Mouse (Mus musculus) forebrain, postnatal 0 days (tissue): Measurements from ENCODE around the gene Spata2l. TPM values are rescaled to one million over a fixed set of nuclear protein-coding genes. Genes with fewer than 3 reads are reported as not detected.

Experiments used
- ATAC-seq: fragments of 200-750 bp; cut with Nextera tagmentation; 2 replicates; pipeline ENCODE4 v1.8.0; 2017; ENCODE audit warnings: mild to moderate bottlenecking, moderate library complexity
- DNase-seq: peaks from one replicate; pipeline ENCODE4 v3.0.0-alpha.2; 2015
- H3K27ac ChIP-seq: fragments of 300-500 bp; sonication (generic); 2 replicates; pipeline ENCODE4 v1.5.1; 2014; ENCODE audit warnings: low read depth, mild to moderate bottlenecking, antibody characterized with exemption, low read length, moderate library complexity, mixed read lengths
- H3K27me3 ChIP-seq: fragments of 300-500 bp; sonication (generic); 2 replicates; pipeline ENCODE4 v1.6.1; 2014; ENCODE audit warnings: mild to moderate bottlenecking, low read length, mixed read lengths; ENCODE audit not compliant: insufficient read depth
- H3K36me3 ChIP-seq: fragments of 300-500 bp; sonication (generic); 2 replicates; pipeline ENCODE4 v1.6.1; 2014; ENCODE audit warnings: mild to moderate bottlenecking, moderate library complexity; ENCODE audit not compliant: insufficient read depth
- H3K4me1 ChIP-seq: fragments of 300-500 bp; sonication (generic); 2 replicates; pipeline ENCODE4 v1.6.1; 2014; ENCODE audit warnings: antibody characterized with exemption; ENCODE audit not compliant: insufficient read depth
- H3K4me2 ChIP-seq: fragments of 300-500 bp; sonication (generic); 2 replicates; pipeline ENCODE4 v1.6.1; 2014; ENCODE audit warnings: low read depth, mild to moderate bottlenecking, moderate library complexity
- H3K4me3 ChIP-seq: fragments of 300-500 bp; sonication (generic); 2 replicates; pipeline ENCODE4 v1.5.1; 2014; ENCODE audit warnings: low read depth, low read length, mixed read lengths
- H3K9ac ChIP-seq: fragments of 300-500 bp; sonication (generic); 2 replicates; pipeline ENCODE4 v1.6.1; 2014; ENCODE audit warnings: mild to moderate bottlenecking
- H3K9me3 ChIP-seq: fragments of 300-500 bp; sonication (generic); 2 replicates; pipeline ENCODE4 v1.6.1; 2016; ENCODE audit warnings: low read length
- CTCF ChIP-seq: sonication (generic); IDR thresholded peaks from 2 replicates; pipeline ENCODE4 v1.5.1; 2016; ENCODE audit warnings: antibody characterized with exemption, control low read depth, low read depth
- WGBS: fragments of 180-500 bp; shearing (Covaris S2); extraction: QIAGEN DNeasy Blood & Tissue Kit; methylation state at CpG from one replicate; pipeline ENCODE4 v1.1.7; 2014; 5-methylcytosine and 5-hydroxymethylcytosine counted together
- polyA plus RNA-seq: library from polyadenylated mRNA; unstranded; fragments of >200 nt; fragmentation: Nextera tagmentation; extraction: Ambion mirVana; gene quantifications from 2 replicates; pipeline ENCODE4 v1.2.1, GENCODE M21; 2015
- total RNA-seq: library from RNA; depleted of rRNA; stranded (reverse); fragments of >200 nt; gene quantifications from 2 replicates; pipeline ENCODE4 v1.2.3, GENCODE M21; 2014; rRNA removed

The Spata2l gene
- total and polyA plus RNA-seq, 2 experiments from 2014 or later: 10.2 to 14.8 TPM

GRCm38 (mm10) chr8:123185566-123186409, 50.2 kb downstream of the Spata2l start, which contains the start of gene Dpep1:
TSS of gene Dpep1 (plus strand) at chr8:123186242.
- Histone ChIP-seq H3K36me3 (no peaks in the 10 kb centered on the region), H3K9ac (no peak within 1 kb of the TSS), H3K4me1 (no peaks in the 10 kb centered on the region), H3K9me3 (no peaks in the 10 kb centered on the region), H3K4me2 (no peak within 1 kb of the TSS), H3K4me3 (no peak within 1 kb of the TSS), H3K27ac (no peak within 1 kb of the TSS), H3K27me3 (no peaks in the 10 kb centered on the region)
- DNase-seq (no peak), ATAC-seq (no peak)
- WGBS: 60% methylated on average over 19 of the region's 19 CpGs
- no peak for TF ChIP-seq CTCF

- Histone ChIP-seq H3K4me2 (no peak overlapping the region), H3K9ac (no peak overlapping the region), H3K9me3 (0 out of 2 replicates have a peak, but pooled peaks cover 3% of the 10 kb centered on the region), H3K4me3 (no peak overlapping the region), H3K27me3 (no peaks in the 10 kb centered on the region), H3K36me3 (no peaks in the 10 kb centered on the region), H3K4me1 (no peaks in the 10 kb centered on the region), H3K27ac (no peak overlapping the region)
- DNase-seq (no peak), ATAC-seq (no peak)
- TF ChIP-seq CTCF: no peak
- WGBS: 80% methylated on average over 3 of the region's 3 CpGs
Observed at GRCm38 (mm10) chr8:123181391-123181790, 54.6 kb downstream of the Spata2l start.

Other genes with a start within 250 kb of the Spata2l start
- gene Ankrd11, start 194.0 kb downstream of the Spata2l start, total RNA-seq: 88.7 and 103 TPM in 2 replicates
- 69.4 and 73.5 TPM in 2 replicates for gene Ankrd11, start 194.0 kb downstream of the Spata2l start, polyA plus RNA-seq
- 56.2 and 62.8 TPM in 2 replicates for gene Spg7, start 173.3 kb downstream of the Spata2l start, total RNA-seq
- gene Spg7, start 173.3 kb downstream of the Spata2l start, polyA plus RNA-seq: 39.8 and 52.9 TPM in 2 replicates
- 2,315 and 2,714 TPM in 2 replicates for gene Rpl13, start 133.9 kb downstream of the Spata2l start, total RNA-seq
- gene Rpl13, start 133.9 kb downstream of the Spata2l start, polyA plus RNA-seq: 944 and 1,242 TPM in 2 replicates
- 30.2 and 32.6 TPM in 2 replicates for gene Cpne7, start 118.9 kb downstream of the Spata2l start, total RNA-seq
- 13.5 and 25.0 TPM in 2 replicates for gene Cpne7, start 118.9 kb downstream of the Spata2l start, polyA plus RNA-seq
- gene Sult5a1, start 77.9 kb downstream of the Spata2l start, total RNA-seq: 0.71 and 5.0 TPM in 2 replicates
- 0.89 and 0.96 TPM in 2 replicates for gene Sult5a1, start 77.9 kb downstream of the Spata2l start, polyA plus RNA-seq
- gene Dpep1, start 50.0 kb downstream of the Spata2l start, total RNA-seq: 0.15 and 0.57 TPM in 2 replicates
- 0.23 and 0.46 TPM in 2 replicates for gene Dpep1, start 50.0 kb downstream of the Spata2l start, polyA plus RNA-seq
- gene Chmp1a, start 23.5 kb downstream of the Spata2l start, total RNA-seq: 207 and 211 TPM in 2 replicates
- 247 and 251 TPM in 2 replicates for gene Chmp1a, start 23.5 kb downstream of the Spata2l start, polyA plus RNA-seq
- gene Spata33, start 23.4 kb downstream of the Spata2l start, total RNA-seq: 6.3 and 7.8 TPM in 2 replicates
- gene Spata33, start 23.4 kb downstream of the Spata2l start, polyA plus RNA-seq: 7.6 and 8.2 TPM in 2 replicates
- 71.7 and 93.2 TPM in 2 replicates for gene Cdk10, start 11.4 kb downstream of the Spata2l start, total RNA-seq
- 48.7 and 54.3 TPM in 2 replicates for gene Cdk10, start 11.4 kb downstream of the Spata2l start, polyA plus RNA-seq
- gene Zfp276, start 18.0 kb upstream of the Spata2l start, total RNA-seq: 31.9 and 37.3 TPM in 2 replicates
- gene Zfp276, start 18.0 kb upstream of the Spata2l start, polyA plus RNA-seq: 10.1 and 14.8 TPM in 2 replicates
- gene Vps9d1, start 18.1 kb upstream of the Spata2l start, total RNA-seq: 54.4 and 94.6 TPM in 2 replicates
- gene Vps9d1, start 18.1 kb upstream of the Spata2l start, polyA plus RNA-seq: 44.8 and 54.3 TPM in 2 replicates
- gene Fanca, start 82.3 kb upstream of the Spata2l start, total RNA-seq: 5.0 and 5.6 TPM in 2 replicates
- 2.6 and 2.7 TPM in 2 replicates for gene Fanca, start 82.3 kb upstream of the Spata2l start, polyA plus RNA-seq
- 37.0 and 37.8 TPM in 2 replicates for gene Spire2, start 96.5 kb upstream of the Spata2l start, total RNA-seq
- gene Spire2, start 96.5 kb upstream of the Spata2l start, polyA plus RNA-seq: 21.3 and 24.2 TPM in 2 replicates
- 434 and 487 TPM in 2 replicates for gene Tcf25, start 137.5 kb upstream of the Spata2l start, total RNA-seq
- 275 and 296 TPM in 2 replicates for gene Tcf25, start 137.5 kb upstream of the Spata2l start, polyA plus RNA-seq
- gene Mc1r, start 170.9 kb upstream of the Spata2l start, total RNA-seq: 0.10 TPM in 1 of 2 replicates, not detected in the other
- gene Mc1r, start 170.9 kb upstream of the Spata2l start, polyA plus RNA-seq: 0.07 and 0.08 TPM in 2 replicates
- gene Tubb3, start 175.2 kb upstream of the Spata2l start, total RNA-seq: 3,807 and 3,931 TPM in 2 replicates
- gene Tubb3, start 175.2 kb upstream of the Spata2l start, polyA plus RNA-seq: 2,045 and 2,116 TPM in 2 replicates
- 35.8 and 41.4 TPM in 2 replicates for gene Def8, start 187.3 kb upstream of the Spata2l start, total RNA-seq
- gene Def8, start 187.3 kb upstream of the Spata2l start, polyA plus RNA-seq: 35.0 and 36.4 TPM in 2 replicates
- 14.7 and 20.1 TPM in 2 replicates for gene Afg3l1, start 241.7 kb upstream of the Spata2l start, total RNA-seq
- 32.0 and 40.7 TPM in 2 replicates for gene Afg3l1, start 241.7 kb upstream of the Spata2l start, polyA plus RNA-seq